Mouse (Mus musculus) megakaryocyte, embryonic 14.5 days (primary cell): Measurements from ENCODE around the gene 1700010B08Rik. TPM values are rescaled to one million over a fixed set of nuclear protein-coding genes. Genes with fewer than 3 reads are reported as not detected.
"Not testable (repeated sequence)": the region's sequence is repeated elsewhere in the genome, so short reads cannot be mapped to it uniquely, and the experiment has no call there.

Experiments
- H3K27me3 ChIP-seq: replicated peaks from 2 replicates; pipeline ENCODE3; 2012; ENCODE audit warnings: inconsistent platforms
- H3K36me3 ChIP-seq: replicated peaks from 2 replicates; pipeline ENCODE3; 2012; ENCODE audit warnings: low read length, inconsistent platforms, mixed read lengths
- H3K4me1 ChIP-seq: 2 replicates; pipeline ENCODE4 v1.6.1; 2012; ENCODE audit warnings: inconsistent platforms
- H3K4me3 ChIP-seq: replicated peaks from 2 replicates; pipeline ENCODE3; 2012; ENCODE audit warnings: moderate library complexity, mild to moderate bottlenecking, inconsistent platforms
- H3K9me3 ChIP-seq: 2 replicates; pipeline ENCODE4 v1.6.1; 2012; ENCODE audit warnings: inconsistent platforms
- FLI1 ChIP-seq: IDR thresholded peaks from 2 replicates; pipeline ENCODE4 v1.6.1; 2012; ENCODE audit warnings: low read length, inconsistent platforms, mixed read lengths
- GATA1 ChIP-seq: IDR thresholded peaks from 3 replicates; pipeline ENCODE4 v1.6.1; 2012; ENCODE audit warnings: mixed read lengths, low read length, inconsistent platforms, borderline replicate concordance
- polyA plus RNA-seq: library from polyadenylated mRNA; stranded (reverse); fragments of >175 nt; gene quantifications from 2 replicates; pipeline ENCODE4 v1.2.3, GENCODE M21; 2012; ENCODE audit warnings: low replicate concordance; ENCODE audit not compliant: insufficient read depth

1700010B08Rik gene
- polyA plus RNA-seq: not detected in 2 replicates

- peaks cover 35% of the 10 kb centered on the region for H3K9me3 ChIP-seq
- not testable (repeated sequence) for H3K36me3 ChIP-seq, H3K4me3 ChIP-seq, H3K4me1 ChIP-seq
- H3K27me3 ChIP-seq: peaks cover 38% of the 10 kb centered on the region
These were observed at the start of gene 1700010B08Rik for GRCm38 (mm10) chr2:173719115-173719514. Gene 1700010B08Rik (plus strand): TSS chr2:173719415.

DNA sequence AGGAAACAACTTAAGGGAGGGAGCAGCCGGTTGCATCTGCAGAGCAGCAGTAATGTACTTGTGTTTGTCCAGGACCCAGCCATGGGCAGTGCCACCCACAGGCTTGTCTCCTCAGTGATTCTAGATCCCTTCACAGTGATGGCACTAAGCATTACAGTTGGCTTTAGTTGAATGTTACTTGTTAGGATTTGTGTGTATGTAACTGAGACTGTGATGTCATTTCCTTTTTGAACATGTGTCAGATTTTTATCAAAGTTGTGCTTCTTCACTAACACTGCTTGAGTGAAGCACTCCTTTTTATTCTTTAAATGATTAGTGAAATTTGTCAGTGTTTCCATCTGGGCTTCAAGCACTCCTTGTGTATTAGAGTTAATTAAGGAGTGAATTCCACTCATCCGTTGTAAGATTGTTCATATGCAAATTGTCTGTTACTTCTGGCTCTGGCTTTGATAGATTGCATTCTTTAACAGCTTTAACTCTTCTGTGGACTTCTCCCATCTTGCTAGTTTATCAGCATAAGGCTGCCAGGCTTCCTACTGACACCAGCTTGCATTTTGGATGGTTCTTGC lies 46.8 kb upstream of the 1700010B08Rik start:
- Histone ChIP-seq H3K9me3 (peaks cover 11% of the 10 kb centered on the region), H3K4me1 (peaks cover 75% of the 10 kb centered on the region), H3K27me3 (no peaks in the 10 kb centered on the region), H3K4me3 (no peak overlapping the region), H3K36me3 (peaks cover 91% of the 10 kb centered on the region)
- TF ChIP-seq FLI1 (no peak), GATA1 (no peak)

DNA sequence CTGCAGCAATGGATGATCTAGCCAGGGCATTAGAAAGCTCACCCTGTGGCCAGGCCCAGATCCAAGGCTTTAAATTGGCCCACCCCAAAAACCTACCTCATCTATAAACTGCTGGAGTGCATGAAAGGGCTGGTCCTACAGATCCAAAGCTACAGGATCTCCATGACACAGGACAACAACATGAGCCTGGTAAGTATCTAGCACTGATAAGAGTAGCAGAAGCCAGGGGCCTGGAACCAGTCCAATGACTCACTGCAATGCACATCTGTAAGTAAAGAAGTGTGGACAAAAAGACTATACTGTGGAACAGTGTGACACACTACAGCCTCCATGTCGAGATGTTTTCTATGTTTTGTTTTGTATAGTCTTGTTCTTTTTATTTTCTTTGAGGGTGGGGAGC lies 45.7 kb upstream of the 1700010B08Rik start:
- Histone ChIP-seq H3K36me3 (peaks cover 88% of the 10 kb centered on the region), H3K4me1 (peaks cover 77% of the 10 kb centered on the region), H3K4me3 (peak overlapping the region; percentile 50), H3K27me3 (no peaks in the 10 kb centered on the region), H3K9me3 (peaks cover 11% of the 10 kb centered on the region)
- no peak for TF ChIP-seq FLI1
- no peak for TF ChIP-seq GATA1

DNA sequence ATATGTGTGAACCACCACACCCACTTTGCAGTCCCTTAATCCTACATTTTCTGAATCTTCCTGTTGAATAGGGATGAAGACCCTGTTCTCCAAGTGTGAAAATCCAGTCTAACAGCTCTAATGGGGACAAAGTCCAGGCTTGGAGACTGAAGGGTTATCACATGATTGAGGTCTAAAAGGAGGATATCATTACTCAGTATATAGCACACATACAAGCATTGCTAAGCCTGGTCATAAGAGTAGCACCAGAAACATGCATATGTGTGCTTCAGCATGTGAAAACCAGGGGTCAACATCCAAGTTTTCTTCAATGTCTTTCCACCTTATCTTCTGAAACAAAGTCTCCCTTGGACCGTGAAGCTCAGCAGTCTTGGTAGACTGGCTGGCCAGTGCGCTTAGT lies 40.6 kb upstream of the 1700010B08Rik start:
- Histone ChIP-seq H3K36me3 (peaks cover 71% of the 10 kb centered on the region), H3K27me3 (no peaks in the 10 kb centered on the region), H3K9me3 (peaks cover 11% of the 10 kb centered on the region), H3K4me1 (peaks cover 62% of the 10 kb centered on the region), H3K4me3 (no peak overlapping the region)
- TF ChIP-seq FLI1: no peak
- no peak for TF ChIP-seq GATA1

GRCm38 (mm10) chr2:173679217-173679616 lies 40.0 kb upstream of the 1700010B08Rik start:
- TF ChIP-seq FLI1 (no peak), GATA1 (no peak)

GRCm38 (mm10) chr2:173680153-173680552 lies 39.1 kb upstream of the 1700010B08Rik start:
- H3K27me3 ChIP-seq: no peaks in the 10 kb centered on the region
- peaks cover 67% of the 10 kb centered on the region for H3K36me3 ChIP-seq
- no peak overlapping the region for H3K4me3 ChIP-seq
- no peak for TF ChIP-seq GATA1
- TF ChIP-seq FLI1: no peak
- peaks cover 69% of the 10 kb centered on the region for H3K4me1 ChIP-seq
- peaks cover 3% of the 10 kb centered on the region; the same call in 1 of the 2 replicates for H3K9me3 ChIP-seq

More at GRCm38 (mm10) chr2:173679217-173679616, 40.0 kb upstream of the 1700010B08Rik start:
- H3K9me3 ChIP-seq: peaks cover 11% of the 10 kb centered on the region
- H3K36me3 ChIP-seq: peaks cover 70% of the 10 kb centered on the region
- H3K4me3 ChIP-seq: peak overlapping the region; percentile 59
- H3K4me1 ChIP-seq: peaks cover 64% of the 10 kb centered on the region
- H3K27me3 ChIP-seq: no peaks in the 10 kb centered on the region

DNA sequence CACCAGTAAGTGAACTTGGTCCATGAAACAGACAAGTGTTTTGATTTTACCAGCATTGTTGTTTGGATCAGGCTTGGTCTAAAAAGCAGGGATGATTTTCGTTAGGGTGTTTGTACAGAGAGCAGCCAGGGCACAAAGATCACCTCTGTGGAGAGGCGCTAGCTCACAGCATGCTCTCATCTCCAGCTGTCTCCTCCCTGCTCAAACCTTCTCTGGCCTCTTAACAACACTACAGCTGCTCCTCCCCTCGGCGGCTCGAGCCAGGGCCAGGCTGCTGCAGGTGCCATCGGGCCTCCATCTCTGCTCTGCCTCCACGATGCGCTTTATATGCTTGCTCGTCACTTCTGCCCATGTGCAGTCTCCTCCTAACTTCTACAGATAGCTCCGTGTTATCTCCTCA lies 36.4 kb upstream of the 1700010B08Rik start:
- Histone ChIP-seq H3K4me1 (peaks cover 76% of the 10 kb centered on the region), H3K36me3 (peaks cover 74% of the 10 kb centered on the region), H3K27me3 (no peaks in the 10 kb centered on the region), H3K4me3 (no peak overlapping the region), H3K9me3 (no peaks in the 10 kb centered on the region)
- TF ChIP-seq FLI1: no peak
- TF ChIP-seq GATA1: no peak

- TF ChIP-seq FLI1: no peak
- TF ChIP-seq GATA1: no peak
- Histone ChIP-seq H3K4me1 (peaks cover 75% of the 10 kb centered on the region), H3K27me3 (no peaks in the 10 kb centered on the region), H3K4me3 (peak overlapping the region; percentile 72), H3K36me3 (peaks cover 84% of the 10 kb centered on the region), H3K9me3 (no peaks in the 10 kb centered on the region)
These were observed 33.3 kb upstream of the 1700010B08Rik start for GRCm38 (mm10) chr2:173685781-173686361.

DNA sequence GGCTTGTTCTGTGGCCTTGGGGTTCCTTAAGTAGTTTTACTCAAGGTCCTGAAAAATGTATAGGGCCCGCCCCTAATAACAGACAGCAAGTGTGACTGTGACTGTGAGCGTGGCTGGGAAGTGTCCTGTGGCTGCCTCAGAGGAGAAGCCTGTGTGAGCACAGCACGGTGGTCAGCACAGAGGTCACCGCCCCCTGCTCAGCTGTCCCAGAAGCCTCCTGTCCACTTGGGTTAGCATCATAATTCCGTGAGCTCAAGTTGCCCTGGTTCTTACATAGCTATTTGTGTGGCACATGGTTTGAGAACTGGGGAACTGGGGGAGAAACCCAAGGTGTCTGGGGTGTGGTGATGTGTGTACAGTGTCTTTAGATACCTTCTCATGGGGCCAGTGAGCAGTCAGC lies 31.9 kb upstream of the 1700010B08Rik start:
- Histone ChIP-seq H3K36me3 (peaks cover 90% of the 10 kb centered on the region), H3K27me3 (no peaks in the 10 kb centered on the region), H3K9me3 (no peaks in the 10 kb centered on the region), H3K4me1 (peaks cover 69% of the 10 kb centered on the region), H3K4me3 (no peak overlapping the region)
- TF ChIP-seq FLI1: no peak

DNA sequence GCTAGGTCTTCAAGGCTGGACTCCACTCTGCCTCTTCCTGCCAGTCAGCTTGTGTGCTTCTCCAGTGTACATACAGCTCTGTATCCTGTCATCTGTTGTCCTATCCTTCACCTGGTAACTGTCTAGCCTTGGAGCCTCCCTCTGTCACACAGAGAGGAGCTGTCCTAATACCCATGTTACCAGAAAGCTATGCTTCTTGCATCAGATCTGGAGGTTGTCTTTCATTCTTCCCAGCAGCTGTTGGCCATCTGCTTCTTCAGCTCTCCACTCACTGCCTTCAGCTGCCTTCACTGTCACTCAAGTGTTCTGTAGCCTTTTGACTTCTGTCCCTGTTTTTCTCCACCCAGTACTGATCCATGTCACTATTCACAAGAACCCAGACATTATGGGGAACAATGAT lies 29.4 kb upstream of the 1700010B08Rik start:
- TF ChIP-seq FLI1 (no peak), GATA1 (no peak)
- Histone ChIP-seq H3K4me3 (no peak overlapping the region), H3K4me1 (peaks cover 55% of the 10 kb centered on the region), H3K36me3 (peaks cover 95% of the 10 kb centered on the region), H3K9me3 (no peaks in the 10 kb centered on the region), H3K27me3 (no peaks in the 10 kb centered on the region)
